Mouse (Mus musculus) testis, adult 2 months (tissue): ENCODE measurements around the gene Ksr2.

Experiments
- CTCF ChIP-seq: fragments of 200-500 bp; IDR thresholded peaks from 2 replicates; pipeline ENCODE4 v1.5.1; 2012; ENCODE audit warnings: low read depth, mild to moderate bottlenecking, inconsistent platforms, low read length, moderate library complexity; ENCODE audit not compliant: control insufficient read depth, insufficient read depth, insufficient replicate concordance
- POLR2A ChIP-seq: fragments of 200-500 bp; IDR thresholded peaks from 2 replicates; pipeline ENCODE4 v1.6.1; 2012; ENCODE audit warnings: low read depth, mild to moderate bottlenecking, inconsistent platforms, low read length, moderate library complexity; ENCODE audit not compliant: control insufficient read depth

DNA sequence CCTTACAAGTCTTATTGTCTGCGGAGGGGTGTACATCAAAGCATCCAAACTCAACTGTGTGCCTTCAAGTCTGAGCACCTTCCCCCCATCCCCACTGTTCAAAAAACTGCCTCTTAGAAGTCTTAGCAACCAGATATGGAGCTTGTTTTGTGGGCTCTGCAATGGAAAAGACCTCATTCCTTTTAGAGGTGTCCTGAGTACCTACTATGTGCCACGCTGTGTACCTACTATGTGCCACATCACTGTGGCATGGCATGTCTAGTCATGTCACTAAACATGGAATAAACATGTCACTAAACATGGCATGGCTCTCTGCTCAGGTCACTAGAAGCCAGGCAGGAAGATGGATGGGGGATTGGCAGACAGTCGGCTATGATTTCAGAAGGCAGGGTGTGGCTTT, 268.4 kb downstream of the Ksr2 start:
- TF ChIP-seq CTCF (no peak), POLR2A (no peak)
